ENCODE assay signal across 20 mouse cellular contexts in genomic region chr11:115329339-115329738, GRCm38 (mm10). TPM values are rescaled to one million over a fixed set of nuclear protein-coding genes. Genes with fewer than 3 reads are reported as not detected.
DNase-seq lines count a peak whose midpoint lies in the region; ATAC-seq and TF ChIP-seq lines count a peak whose summit lies in the region.
"Had no signal": no experiment of that assay in that cellular context is flagged by ENCODE, and none has a peak within 500 bp of the region (broad histone marks: within the 10 kb centered on the region; RNA-seq: fewer than 3 reads in every experiment).

No protein-coding gene starts in this region.

- peak; percentile 56 for TF ChIP-seq CTCF in liver, embryonic 14.5 days (IDR thresholded peaks at IDR 0.05; ENCODE audit: low read depth)
- peak; percentile 65 for TF ChIP-seq CTCF in ES-Bruce4 (IDR thresholded peaks at IDR 0.05; ENCODE audit: low read depth, low read length)

- no peak for DNase-seq in liver, embryonic 14.5 days (ENCODE audit: low read depth in 3 of 3, low spot score in 3 of 3)
- no peak for DNase-seq in liver
- DNase-seq in B cell, adult 2 months = peak; percentile 35 to 38
- no peak for DNase-seq in urinary bladder, postnatal 36 days (ENCODE audit: low spot score in 2 of 2)
- DNase-seq in hindbrain, embryonic 11.5 days (ENCODE audit: low spot score) = no peak
- DNase-seq: cerebellum, postnatal 10 days; kidney, adult 2 months; left cerebral cortex, postnatal 4 days; right cerebral cortex, postnatal 14 days had no signal

- no peaks in the 10 kb centered on the region for H3K4me1 ChIP-seq in liver, embryonic 14.5 days (replicated peaks; ENCODE audit: control insufficient read depth in 2 of 2, insufficient read depth in 2 of 2, low read length in 1 of 2)
- no peaks in the 10 kb centered on the region for H3K4me1 ChIP-seq in ES-Bruce4 (ENCODE audit: control insufficient read depth, insufficient read depth, low read length)
- H3K4me1 ChIP-seq in hindbrain, embryonic 11.5 days (replicated peaks; ENCODE audit: control insufficient read depth, insufficient read depth, low read length) = no peaks in the 10 kb centered on the region
- H3K4me1 ChIP-seq: heart, embryonic 13.5 days; lung, embryonic 15.5 days had no signal

- WGBS in liver, embryonic 14.5 days (ENCODE audit: insufficient replicate concordance) = 56% methylated on average over 15 of the region's 15 CpGs
- 71% methylated on average over 15 of the region's 15 CpGs for WGBS in hindbrain, embryonic 11.5 days

- no peak overlapping the region for H3K4me3 ChIP-seq in liver, embryonic 14.5 days (ENCODE audit: insufficient read depth in 1 of 2, low read depth in 2 of 2, low read length in 2 of 2)
- no peak overlapping the region for H3K4me3 ChIP-seq in ES-Bruce4 (ENCODE audit: low read depth, low read length)
- H3K4me3 ChIP-seq in hindbrain, embryonic 11.5 days (ENCODE audit: low read depth, low read length) = no peak overlapping the region
- H3K4me3 ChIP-seq: embryonic facial prominence, embryonic 12.5 days; forebrain, embryonic 12.5 days; heart, embryonic 13.5 days; hindbrain, embryonic 10.5 days; lung, embryonic 15.5 days had no signal

- no peak overlapping the region for H3K4me2 ChIP-seq in liver, embryonic 14.5 days (ENCODE audit: low read depth)
- H3K4me2 ChIP-seq in hindbrain, embryonic 11.5 days (replicated peaks; ENCODE audit: low read depth, low read length) = no peak overlapping the region
- H3K4me2 ChIP-seq: embryonic facial prominence, embryonic 12.5 days; forebrain, embryonic 12.5 days; heart, embryonic 13.5 days; lung, embryonic 15.5 days had no signal

- no peak for ATAC-seq in liver, embryonic 14.5 days (ENCODE audit: insufficient read depth)
- ATAC-seq in megakaryocyte-erythroid progenitor cell, adult 5-6 weeks (replicated peaks; ENCODE audit: low FRiP score, low TSS enrichment, poor library complexity, severe bottlenecking) = peak; percentile 43; the same call in 1 of the 2 replicates
- ATAC-seq in erythroid progenitor cell, adult 5-6 weeks (replicated peaks; ENCODE audit: low FRiP score, poor library complexity, severe bottlenecking) = no peak
- ATAC-seq in hindbrain, embryonic 11.5 days (ENCODE audit: low FRiP score) = no peak
- ATAC-seq: midbrain, embryonic 16.5 days had no signal

- no peak overlapping the region for H3K27ac ChIP-seq in liver, embryonic 14.5 days
- no peak overlapping the region for H3K27ac ChIP-seq in ES-Bruce4 (ENCODE audit: insufficient read depth, low read length)
- H3K27ac ChIP-seq in hindbrain, embryonic 11.5 days (ENCODE audit: low read depth, low read length) = no peak overlapping the region
- H3K27ac ChIP-seq: embryonic facial prominence, embryonic 12.5 days; forebrain, embryonic 12.5 days; heart, embryonic 13.5 days; hindbrain, embryonic 10.5 days; lung, embryonic 15.5 days had no signal

- no peak for TF ChIP-seq EP300 in liver, embryonic 14.5 days (IDR thresholded peaks at IDR 0.05; ENCODE audit: low read depth)
- TF ChIP-seq EP300 in ES-Bruce4 (IDR thresholded peaks at IDR 0.05; ENCODE audit: insufficient read depth, low read depth, low read length) = no peak

- no peak for TF ChIP-seq POLR2A in ES-Bruce4 (IDR thresholded peaks at IDR 0.05; ENCODE audit: insufficient read depth, low read length)

- H3K9me3 ChIP-seq in liver, embryonic 14.5 days (ENCODE audit: control insufficient read depth, low read length) = no peaks in the 10 kb centered on the region
- no peaks in the 10 kb centered on the region for H3K9me3 ChIP-seq in ES-Bruce4 (replicated peaks; ENCODE audit: control insufficient read depth, insufficient read depth, low read length, poor library complexity, severe bottlenecking)
- H3K9me3 ChIP-seq in hindbrain, embryonic 11.5 days (ENCODE audit: control insufficient read depth, low read length) = no peaks in the 10 kb centered on the region
- H3K9me3 ChIP-seq: embryonic facial prominence, embryonic 12.5 days; forebrain, embryonic 12.5 days; heart, embryonic 13.5 days; hindbrain, embryonic 10.5 days; lung, embryonic 15.5 days had no signal

- H3K36me3 ChIP-seq in liver, embryonic 14.5 days (replicated peaks; ENCODE audit: control insufficient read depth, insufficient read depth, low read depth) = no peaks in the 10 kb centered on the region
- H3K36me3 ChIP-seq in ES-Bruce4 (ENCODE audit: control insufficient read depth, insufficient read depth, low read length, poor library complexity, severe bottlenecking) = no peaks in the 10 kb centered on the region
- H3K36me3 ChIP-seq in hindbrain, embryonic 11.5 days (ENCODE audit: control insufficient read depth, insufficient read depth, low read length) = no peaks in the 10 kb centered on the region
- H3K36me3 ChIP-seq: embryonic facial prominence, embryonic 12.5 days; forebrain, embryonic 12.5 days; heart, embryonic 13.5 days; hindbrain, embryonic 10.5 days; lung, embryonic 15.5 days had no signal

- no peak overlapping the region for H3K9ac ChIP-seq in liver, embryonic 14.5 days (replicated peaks)
- no peak overlapping the region for H3K9ac ChIP-seq in ES-Bruce4 (ENCODE audit: low read depth, poor library complexity, severe bottlenecking)
- H3K9ac ChIP-seq in hindbrain, embryonic 11.5 days (ENCODE audit: low read depth, low read length) = no peak overlapping the region
- H3K9ac ChIP-seq: embryonic facial prominence, embryonic 12.5 days; forebrain, embryonic 12.5 days; heart, embryonic 13.5 days; lung, embryonic 15.5 days had no signal

- peaks cover 12% of the 10 kb centered on the region for H3K27me3 ChIP-seq in liver, embryonic 14.5 days (ENCODE audit: control insufficient read depth, insufficient read depth, low read length)
- H3K27me3 ChIP-seq in ES-Bruce4 (ENCODE audit: control insufficient read depth, insufficient read depth, low read length, poor library complexity, severe bottlenecking) = no peaks in the 10 kb centered on the region
- peaks cover 5% of the 10 kb centered on the region for H3K27me3 ChIP-seq in hindbrain, embryonic 11.5 days (ENCODE audit: control insufficient read depth, insufficient read depth, low read length)

RNA-seq across cellular contexts. Expression of gene Otop3, which starts 5.2 kb away (rescaled TPM):
- polyA plus RNA-seq in liver, embryonic 14.5 days (2012; rRNA removed) = not detected in 2 replicates
- not detected in 2 replicates for polyA plus RNA-seq in liver, embryonic 14.5 days (2014; fragmentation: Nextera tagmentation; extraction: Ambion mirVana)
- polyA plus RNA-seq in ES-Bruce4 (2011; ENCODE audit: insufficient read depth, insufficient read length, low read depth, missing spikeins) = not detected in 2 replicates
- not detected in 2 replicates for total RNA-seq in megakaryocyte-erythroid progenitor cell, adult 5-6 weeks (2014; fragmentation: Nextera tagmentation)
- total RNA-seq in megakaryocyte-erythroid progenitor cell, adult 5-6 weeks (2017) = not detected in 2 replicates
- not detected in 2 replicates for total RNA-seq in erythroid progenitor cell, adult 5-6 weeks (2015; ENCODE audit: low replicate concordance)
- not detected in 2 replicates for total RNA-seq in erythroid progenitor cell, adult 5-6 weeks (2017; ENCODE audit: low replicate concordance)
- polyA plus RNA-seq in hindbrain, embryonic 11.5 days (2014; fragmentation: Nextera tagmentation; extraction: Ambion mirVana) = 0.15 and 0.20 TPM in 2 replicates
- total RNA-seq: gastrocnemius, adult 8-10 months; neutrophil, adult 5-6 weeks had no signal
- polyA plus RNA-seq: embryonic facial prominence, embryonic 12.5 days; forebrain, embryonic 12.5 days; heart, embryonic 13.5 days; lung, embryonic 15.5 days had no signal

RNA-seq across cellular contexts. Expression of gene Ush1g, which starts 7.5 kb away (rescaled TPM):
- 0.04 and 0.06 TPM in 2 replicates for polyA plus RNA-seq in liver, embryonic 14.5 days (2012; rRNA removed)
- polyA plus RNA-seq in liver, embryonic 14.5 days (2014; fragmentation: Nextera tagmentation; extraction: Ambion mirVana) = 0.06 and 0.16 TPM in 2 replicates
- polyA plus RNA-seq in ES-Bruce4 (2011; ENCODE audit: insufficient read depth, insufficient read length, low read depth, missing spikeins) = 0.24 and 0.33 TPM in 2 replicates
- not detected in 2 replicates for total RNA-seq in megakaryocyte-erythroid progenitor cell, adult 5-6 weeks (2014; fragmentation: Nextera tagmentation)
- not detected in 2 replicates for total RNA-seq in megakaryocyte-erythroid progenitor cell, adult 5-6 weeks (2017)
- total RNA-seq in erythroid progenitor cell, adult 5-6 weeks (2015; ENCODE audit: low replicate concordance) = not detected in 2 replicates
- total RNA-seq in erythroid progenitor cell, adult 5-6 weeks (2017; ENCODE audit: low replicate concordance) = not detected in 2 replicates
- 0.05 TPM in 1 of 2 replicates, not detected in the other for polyA plus RNA-seq in hindbrain, embryonic 11.5 days (2014; fragmentation: Nextera tagmentation; extraction: Ambion mirVana)
- total RNA-seq: neutrophil, adult 5-6 weeks had no signal
- polyA plus RNA-seq: forebrain, embryonic 12.5 days; lung, embryonic 15.5 days had no signal

RNA-seq across cellular contexts. Expression of gene Otop2, which starts 22.4 kb away (rescaled TPM):
- polyA plus RNA-seq in liver, embryonic 14.5 days (2012; rRNA removed) = not detected in 2 replicates
- not detected in 2 replicates for polyA plus RNA-seq in liver, embryonic 14.5 days (2014; fragmentation: Nextera tagmentation; extraction: Ambion mirVana)
- polyA plus RNA-seq in ES-Bruce4 (2011; ENCODE audit: insufficient read depth, insufficient read length, low read depth, missing spikeins) = not detected in 2 replicates
- not detected in 2 replicates for total RNA-seq in megakaryocyte-erythroid progenitor cell, adult 5-6 weeks (2014; fragmentation: Nextera tagmentation)
- not detected in 2 replicates for total RNA-seq in megakaryocyte-erythroid progenitor cell, adult 5-6 weeks (2017)
- total RNA-seq in erythroid progenitor cell, adult 5-6 weeks (2015; ENCODE audit: low replicate concordance) = not detected in 2 replicates
- not detected in 2 replicates for total RNA-seq in erythroid progenitor cell, adult 5-6 weeks (2017; ENCODE audit: low replicate concordance)
- not detected in 2 replicates for polyA plus RNA-seq in hindbrain, embryonic 11.5 days (2014; fragmentation: Nextera tagmentation; extraction: Ambion mirVana)
- total RNA-seq: gastrocnemius, adult 8-10 months; left cerebral cortex, postnatal 4 days; neutrophil, adult 5-6 weeks had no signal
- polyA plus RNA-seq: forebrain, embryonic 12.5 days; heart, embryonic 13.5 days; hindbrain, embryonic 10.5 days; kidney, adult 2 months; lung, embryonic 15.5 days had no signal

RNA-seq across cellular contexts. Expression of gene Fads6, which starts 31.9 kb away (rescaled TPM):
- 6.6 and 6.7 TPM in 2 replicates for polyA plus RNA-seq in liver, embryonic 14.5 days (2012; rRNA removed)
- 2.8 TPM in 2 replicates for polyA plus RNA-seq in liver, embryonic 14.5 days (2014; fragmentation: Nextera tagmentation; extraction: Ambion mirVana)
- 6.7 and 7.1 TPM in 2 replicates for polyA plus RNA-seq in ES-Bruce4 (2011; ENCODE audit: insufficient read depth, insufficient read length, low read depth, missing spikeins)
- 0.17 TPM in 1 of 2 replicates, not detected in the other for total RNA-seq in megakaryocyte-erythroid progenitor cell, adult 5-6 weeks (2014; fragmentation: Nextera tagmentation)
- 0.38 TPM in 1 of 2 replicates, not detected in the other for total RNA-seq in megakaryocyte-erythroid progenitor cell, adult 5-6 weeks (2017)
- not detected in 2 replicates for total RNA-seq in erythroid progenitor cell, adult 5-6 weeks (2015; ENCODE audit: low replicate concordance)
- total RNA-seq in erythroid progenitor cell, adult 5-6 weeks (2017; ENCODE audit: low replicate concordance) = 0.45 and 0.64 TPM in 2 replicates
- polyA plus RNA-seq in hindbrain, embryonic 11.5 days (2014; fragmentation: Nextera tagmentation; extraction: Ambion mirVana) = 0.40 and 0.52 TPM in 2 replicates

RNA-seq across cellular contexts. Expression of gene Hid1, which starts 38.2 kb away (rescaled TPM):
- polyA plus RNA-seq in liver, embryonic 14.5 days (2012; rRNA removed) = 0.54 and 0.59 TPM in 2 replicates
- 0.50 and 0.86 TPM in 2 replicates for polyA plus RNA-seq in liver, embryonic 14.5 days (2014; fragmentation: Nextera tagmentation; extraction: Ambion mirVana)
- 2.5 and 3.2 TPM in 2 replicates for polyA plus RNA-seq in ES-Bruce4 (2011; ENCODE audit: insufficient read depth, insufficient read length, low read depth, missing spikeins)
- 0.17 TPM in 1 of 2 replicates, not detected in the other for total RNA-seq in megakaryocyte-erythroid progenitor cell, adult 5-6 weeks (2014; fragmentation: Nextera tagmentation)
- not detected in 2 replicates for total RNA-seq in megakaryocyte-erythroid progenitor cell, adult 5-6 weeks (2017)
- total RNA-seq in erythroid progenitor cell, adult 5-6 weeks (2015; ENCODE audit: low replicate concordance) = not detected in 2 replicates
- not detected in 2 replicates for total RNA-seq in erythroid progenitor cell, adult 5-6 weeks (2017; ENCODE audit: low replicate concordance)
- polyA plus RNA-seq in hindbrain, embryonic 11.5 days (2014; fragmentation: Nextera tagmentation; extraction: Ambion mirVana) = 10.9 and 15.3 TPM in 2 replicates

Comparison
In these comparisons a context has a peak if more than half of its experiments do, and no peak if none do; other contexts are left out.
1. DNase-seq: peak in B cell, adult 2 months (2 of 2); none in liver, embryonic 14.5 days (0 of 3), liver (single experiment), urinary bladder, postnatal 36 days (0 of 2) and hindbrain, embryonic 11.5 days (single experiment).